Mouse (Mus musculus) midbrain, embryonic 16.5 days (tissue): Measurements from ENCODE around the gene Sept9. TPM values are rescaled to one million over a fixed set of nuclear protein-coding genes. Genes with fewer than 3 reads are reported as not detected.

ENCODE experiments used
- ATAC-seq: fragments of 200-750 bp; cut with Nextera tagmentation; 2 replicates; pipeline ENCODE4 v1.8.0; 2017; ENCODE audit warnings: moderate TSS enrichment
- H3K27ac ChIP-seq: fragments of 300-500 bp; sonication (generic); 2 replicates; pipeline ENCODE4 v1.5.1; 2014; ENCODE audit warnings: mild to moderate bottlenecking, low read length, mixed read lengths
- H3K27me3 ChIP-seq: fragments of 300-500 bp; sonication (generic); 2 replicates; pipeline ENCODE4 v1.6.1; 2014; ENCODE audit warnings: low read depth, low read length, mixed read lengths; ENCODE audit not compliant: control insufficient read depth, insufficient read depth
- H3K36me3 ChIP-seq: fragments of 300-500 bp; sonication (generic); 2 replicates; pipeline ENCODE4 v1.6.1; 2014; ENCODE audit warnings: mild to moderate bottlenecking, low read length, moderate library complexity, mixed read lengths; ENCODE audit not compliant: control insufficient read depth, insufficient read depth
- H3K4me1 ChIP-seq: fragments of 300-500 bp; sonication (generic); 2 replicates; pipeline ENCODE4 v1.6.1; 2014; ENCODE audit warnings: mild to moderate bottlenecking, low read length, mixed read lengths; ENCODE audit not compliant: control insufficient read depth, insufficient read depth
- H3K4me2 ChIP-seq: fragments of 300-500 bp; sonication (generic); 2 replicates; pipeline ENCODE4 v1.6.1; 2014; ENCODE audit warnings: mild to moderate bottlenecking, low read length, mixed read lengths
- H3K4me3 ChIP-seq: fragments of 300-500 bp; sonication (generic); 2 replicates; pipeline ENCODE4 v1.5.1; 2014; ENCODE audit warnings: low read depth, mild to moderate bottlenecking, low read length, moderate library complexity, mixed read lengths
- H3K9ac ChIP-seq: fragments of 300-500 bp; sonication (generic); 2 replicates; pipeline ENCODE4 v1.6.1; 2014; ENCODE audit warnings: low read depth, low read length, mixed read lengths
- H3K9me3 ChIP-seq: fragments of 300-500 bp; sonication (generic); replicated peaks from 2 replicates; pipeline ENCODE4 v1.6.1; 2014; ENCODE audit warnings: mild to moderate bottlenecking, low read length, mixed read lengths; ENCODE audit not compliant: control insufficient read depth, poor library complexity, severe bottlenecking
- WGBS: fragments of 180-500 bp; shearing (Covaris S2); extraction: QIAGEN DNeasy Blood & Tissue Kit; methylation state at CpG from one replicate; pipeline ENCODE4 v1.1.7; 2014; 5-methylcytosine and 5-hydroxymethylcytosine counted together
- polyA plus RNA-seq: library from polyadenylated mRNA; unstranded; fragments of >200 nt; fragmentation: Nextera tagmentation; extraction: Ambion mirVana; gene quantifications from 2 replicates; pipeline ENCODE4 v1.2.1, GENCODE M21; 2015

Gene Sept9
- polyA plus RNA-seq, 1 experiment from 2014 or later, result 103 TPM

DNA sequence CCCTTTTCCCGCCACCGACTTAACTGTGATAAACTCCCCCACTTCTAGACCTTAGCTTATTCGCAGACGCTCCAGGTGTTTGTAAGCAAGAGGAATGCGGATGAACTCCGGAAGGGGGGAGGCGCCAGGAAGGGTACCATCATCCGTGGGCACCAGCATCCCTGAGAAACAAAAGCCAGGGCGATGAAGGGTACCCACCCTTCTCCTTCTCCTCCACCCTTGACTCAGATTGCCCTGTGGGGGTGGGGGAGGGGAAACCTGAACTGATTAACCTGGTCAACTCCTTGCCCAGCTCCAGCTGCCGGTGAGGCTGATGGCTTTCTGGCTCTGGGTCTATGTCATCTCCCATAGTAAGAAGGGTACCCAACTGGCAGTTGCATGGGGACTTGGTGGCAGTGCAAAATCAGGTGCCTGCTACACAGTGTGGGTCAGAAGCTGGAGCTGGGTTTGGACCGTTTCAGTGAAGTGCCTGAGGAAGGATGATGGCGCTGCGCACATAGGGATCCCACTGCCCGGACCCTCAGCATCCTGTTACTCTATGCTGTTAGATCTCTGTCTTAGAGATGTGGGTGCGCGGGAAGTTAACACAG is 209.1 kb downstream of the Sept9 start:
- peak overlapping the region; percentile 61 for H3K4me2 ChIP-seq
- H3K9ac ChIP-seq, result peak overlapping the region; percentile 63
- peak overlapping the region; percentile 26; the same call in 1 of the 2 replicates for H3K4me3 ChIP-seq
- peaks cover 61% of the 10 kb centered on the region for H3K4me1 ChIP-seq
- peak overlapping the region; percentile 96 for H3K27ac ChIP-seq
- no peaks in the 10 kb centered on the region for H3K9me3 ChIP-seq
- WGBS, result 5% methylated on average over 16 of the region's 16 CpGs
- no peaks in the 10 kb centered on the region for H3K36me3 ChIP-seq
- peak; percentile 26 for ATAC-seq
- no peaks in the 10 kb centered on the region for H3K27me3 ChIP-seq

DNA sequence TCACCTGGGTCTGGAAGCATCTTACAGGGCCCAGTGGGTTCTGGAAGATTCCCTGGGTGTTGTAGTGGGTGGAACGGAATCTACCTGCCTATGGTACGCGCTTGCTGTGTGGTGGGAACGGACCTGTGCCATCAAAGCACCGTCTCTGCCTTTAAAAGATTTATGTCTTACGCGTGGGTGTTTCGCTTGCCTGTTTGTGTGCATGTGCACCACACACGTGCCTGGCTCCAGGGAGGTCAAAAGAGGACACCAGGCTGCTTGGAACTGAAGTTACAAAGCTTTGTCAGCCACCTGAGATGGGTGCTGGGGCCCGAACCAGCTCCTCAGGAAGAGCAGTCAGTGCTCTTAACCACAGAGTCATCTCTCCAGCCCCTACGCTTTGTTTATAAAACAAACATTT is 209.9 kb downstream of the Sept9 start:
- Histone ChIP-seq H3K4me3 (no peak overlapping the region), H3K9ac (peak overlapping the region; percentile 46; the same call in 1 of the 2 replicates), H3K36me3 (no peaks in the 10 kb centered on the region), H3K27ac (peak overlapping the region; percentile 96), H3K4me1 (peaks cover 61% of the 10 kb centered on the region), H3K9me3 (no peaks in the 10 kb centered on the region), H3K27me3 (no peaks in the 10 kb centered on the region), H3K4me2 (peak overlapping the region; percentile 61; the same call in 1 of the 2 replicates)
- no peak for ATAC-seq
- 54% methylated on average over 11 of the region's 11 CpGs for WGBS

GRCm38 (mm10) chr11:117410059-117410458 is 210.6 kb downstream of the Sept9 start:
- Histone ChIP-seq H3K4me3 (no peak overlapping the region), H3K27ac (peak overlapping the region; percentile 96), H3K4me2 (no peak overlapping the region; the same call in 1 of the 2 replicates), H3K27me3 (no peaks in the 10 kb centered on the region), H3K9me3 (no peaks in the 10 kb centered on the region), H3K9ac (peak overlapping the region; percentile 52), H3K4me1 (peaks cover 60% of the 10 kb centered on the region), H3K36me3 (no peaks in the 10 kb centered on the region)
- under 1% methylated on average over 6 of the region's 6 CpGs for WGBS
- ATAC-seq, result peak; percentile 25; the same call in 1 of the 2 replicates

- no peaks in the 10 kb centered on the region for H3K36me3 ChIP-seq
- H3K9me3 ChIP-seq, result no peaks in the 10 kb centered on the region
- H3K27me3 ChIP-seq, result no peaks in the 10 kb centered on the region
- ATAC-seq, result no peak
- no peak overlapping the region for H3K4me2 ChIP-seq
- H3K9ac ChIP-seq, result no peak overlapping the region
- H3K4me1 ChIP-seq, result peaks cover 63% of the 10 kb centered on the region
- WGBS, result 90% methylated on average over 4 of the region's 4 CpGs
- H3K27ac ChIP-seq, result no peak overlapping the region
- no peak overlapping the region for H3K4me3 ChIP-seq
Measured at GRCm38 (mm10) chr11:117411663-117412062, 212.2 kb downstream of the Sept9 start.

Other genes with a start within 250 kb of the Sept9 start
- gene Sec14l1, start 84.5 kb upstream of the Sept9 start, polyA plus RNA-seq, result 60.7 and 63.4 TPM in 2 replicates